Mouse (Mus musculus) brain, embryonic 14.5 days (tissue): Measurements from ENCODE around the gene Acer1.

Experiments
- CTCF ChIP-seq: fragments of 200-500 bp; IDR thresholded peaks from 2 replicates; pipeline ENCODE4 v1.5.1; 2012; ENCODE audit warnings: inconsistent platforms, mild to moderate bottlenecking, moderate library complexity, borderline replicate concordance; ENCODE audit not compliant: insufficient read depth, insufficient read length; ENCODE audit errors: extremely low read depth
- POLR2A ChIP-seq: fragments of 200-500 bp; IDR thresholded peaks from 2 replicates; pipeline ENCODE4 v1.6.1; 2012; ENCODE audit warnings: mild to moderate bottlenecking, inconsistent platforms, borderline replicate concordance; ENCODE audit not compliant: poor library complexity, insufficient read depth, insufficient read length, severe bottlenecking; ENCODE audit errors: extremely low read depth

- TF ChIP-seq CTCF (no peak), POLR2A (no peak)
Measured at GRCm38 (mm10) chr17:57019693-57020092, 37.8 kb upstream of the Acer1 start.
